Mouse (Mus musculus) lung, postnatal 4 days (tissue): ENCODE measurements at regions not wholly inside any gene's neighbourhood (a gene's known extent, or its start where the extent isn't known, plus 50 kb on each side); places are given as distances from the start of the nearest gene placed in this dataset.

ENCODE experiments used
- DNase-seq, 2 experiments: peaks; one replicate each; pipeline ENCODE4 v3.0.0; 2021

DNA sequence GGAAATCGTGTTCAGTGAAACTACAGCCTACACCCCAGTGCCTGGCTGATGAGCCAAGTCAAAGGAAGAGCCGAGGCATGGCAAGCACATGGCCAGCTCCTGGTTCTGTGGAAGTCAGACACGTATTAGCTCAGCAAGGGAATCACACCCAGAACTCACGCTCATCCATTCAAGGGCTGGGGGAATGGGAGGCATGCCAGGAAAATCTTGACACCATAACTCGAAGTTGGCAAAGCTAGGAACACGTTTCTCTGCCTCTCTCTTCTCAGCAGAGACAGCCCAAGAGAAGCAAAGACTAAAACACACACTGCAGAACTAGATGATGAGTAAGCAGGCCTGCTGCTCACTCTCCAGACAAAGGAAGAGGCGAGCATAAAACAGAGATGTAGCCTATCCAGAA lies 53.5 kb upstream of the Ypel5 start:
- no peak for DNase-seq

DNA sequence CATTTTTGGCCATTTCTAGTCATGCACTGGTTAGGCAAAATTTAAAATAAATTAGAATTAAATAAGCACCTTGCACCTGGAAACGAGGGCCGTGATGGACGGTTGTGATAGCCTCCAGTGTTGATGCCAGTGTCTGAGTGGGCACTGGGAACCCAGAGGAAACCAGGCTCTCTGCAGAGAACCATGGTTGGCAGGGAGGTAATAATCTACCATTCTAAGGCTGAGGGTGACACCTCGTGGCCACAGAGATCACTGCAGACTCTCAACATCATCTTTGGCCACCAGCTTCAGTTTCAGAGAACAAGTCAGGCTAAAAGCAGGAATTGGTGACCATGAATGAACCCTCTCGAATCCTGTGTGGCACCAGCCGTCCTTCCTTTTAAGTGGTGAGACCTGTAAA lies 54.5 kb upstream of the Ypel5 start:
- DNase-seq = peak; percentile 28 to 69

DNA sequence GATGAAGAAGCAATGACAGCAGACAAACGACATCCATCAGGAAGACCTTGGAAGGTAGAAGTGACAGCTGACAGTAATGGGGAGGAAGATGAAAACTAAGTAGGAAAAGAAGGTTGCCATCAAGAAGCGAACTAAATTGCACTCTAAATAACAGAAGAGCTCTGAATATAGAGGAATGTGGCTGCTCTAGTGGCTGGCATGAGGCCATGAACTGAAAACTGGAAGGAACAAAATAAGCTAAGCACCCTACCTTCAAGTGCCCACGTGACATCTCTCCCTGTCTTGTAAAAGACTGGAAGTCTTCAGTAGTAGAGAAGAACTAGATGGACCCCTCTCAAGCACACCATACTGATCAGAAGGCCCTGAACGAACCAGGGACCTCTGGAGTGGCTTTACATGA lies 68.0 kb upstream of the Ypel5 start:
- DNase-seq = peak in 1 of 2 experiments; percentile 7

DNA sequence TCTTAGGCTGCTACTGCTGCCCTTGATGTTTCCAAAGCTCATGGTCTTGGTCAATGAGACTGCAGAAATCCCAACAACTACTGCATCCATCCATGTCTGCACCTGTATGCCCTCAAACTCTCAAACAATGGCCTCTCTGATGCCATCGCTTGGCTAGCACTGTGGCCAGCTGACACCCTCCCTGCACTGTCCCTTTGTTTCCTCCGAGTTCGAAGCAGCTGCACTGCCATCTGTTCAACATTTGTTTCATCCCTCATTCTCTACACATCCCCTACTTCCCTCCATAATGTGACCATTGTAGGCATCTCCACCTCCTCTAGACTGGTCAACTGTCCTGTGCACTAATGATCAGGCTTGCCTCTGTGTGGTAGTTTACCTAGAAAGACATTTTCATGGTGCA lies 75.3 kb upstream of the Ypel5 start:
- DNase-seq = no peak

DNA sequence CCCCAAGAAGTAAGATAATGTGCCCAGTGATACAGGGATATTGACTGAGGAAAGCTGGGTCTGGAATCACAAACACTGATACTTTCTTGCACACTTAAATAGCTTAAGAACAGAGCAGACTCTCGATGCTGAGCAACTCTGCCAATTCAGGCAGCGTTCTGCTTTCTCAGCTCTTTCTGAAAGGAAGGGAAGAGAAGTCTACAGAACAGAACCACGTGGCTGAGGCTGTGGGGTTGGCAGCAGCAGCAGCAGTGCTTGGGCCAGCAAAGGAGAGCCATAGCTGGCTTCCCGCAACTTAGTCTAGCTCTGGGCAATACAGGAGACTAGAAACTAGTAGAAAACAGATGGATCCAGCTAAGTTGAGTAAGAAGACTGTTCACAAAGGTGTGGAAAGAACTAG lies 89.8 kb upstream of the Ypel5 start:
- DNase-seq = no peak

DNA sequence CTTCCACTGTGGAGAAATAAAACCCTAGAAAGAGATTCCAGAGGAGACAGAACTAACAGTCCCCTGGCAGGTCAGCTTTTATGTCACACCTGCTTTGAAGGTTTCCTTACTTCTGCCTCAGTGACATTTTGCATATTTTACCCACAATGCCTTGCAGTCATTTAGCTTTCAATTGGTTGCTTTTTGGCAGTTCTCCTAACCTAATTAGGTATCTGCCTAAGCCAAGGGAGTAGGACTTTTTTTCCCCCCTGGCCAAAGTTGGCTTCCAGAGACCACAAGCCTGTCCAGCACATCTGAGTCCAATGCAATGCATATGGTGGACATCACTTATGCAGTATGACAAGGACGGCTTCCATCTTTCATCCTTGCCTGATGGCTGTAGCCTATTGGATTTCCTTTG lies 103.2 kb upstream of the Ypel5 start:
- no peak for DNase-seq

DNA sequence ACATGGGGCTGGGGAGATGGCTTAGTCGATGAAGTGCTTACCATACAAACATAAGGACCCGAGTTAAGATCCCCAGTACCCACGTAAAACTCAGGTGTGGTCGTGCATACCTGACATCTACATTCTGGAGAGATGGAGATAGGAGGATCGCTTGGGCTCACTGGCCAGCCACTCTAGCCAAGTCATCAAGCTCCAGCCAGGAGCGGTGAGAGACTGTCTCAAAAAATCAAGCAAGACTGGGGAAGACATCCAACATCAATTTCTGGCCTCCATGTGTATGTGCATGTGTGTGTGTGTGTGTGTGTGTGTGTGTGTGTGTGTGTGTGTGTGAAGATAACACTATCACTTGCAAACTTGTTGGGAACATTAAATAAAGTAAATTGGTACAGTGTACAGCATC lies 104.6 kb upstream of the Ypel5 start:
- DNase-seq = no peak

DNA sequence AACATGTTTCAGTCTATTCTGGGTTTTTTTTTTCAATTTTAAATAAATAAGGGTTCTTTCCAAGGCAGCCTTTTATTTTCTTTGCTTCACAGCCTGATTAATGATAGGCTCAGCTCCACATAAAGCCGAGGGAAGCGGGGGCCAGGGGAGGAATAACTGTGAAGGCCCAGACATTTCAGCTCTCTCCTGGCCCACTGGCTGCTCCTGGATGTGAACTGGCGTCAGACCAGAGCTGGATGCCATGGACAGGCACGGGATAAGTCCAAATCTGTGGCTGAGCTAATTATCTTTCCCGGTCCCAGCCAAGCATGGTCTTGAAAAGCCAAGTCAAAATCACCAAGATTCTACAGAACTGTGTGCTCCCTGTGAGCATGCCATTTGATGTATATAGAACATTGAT lies 105.1 kb upstream of the Ypel5 start:
- DNase-seq = no peak

DNA sequence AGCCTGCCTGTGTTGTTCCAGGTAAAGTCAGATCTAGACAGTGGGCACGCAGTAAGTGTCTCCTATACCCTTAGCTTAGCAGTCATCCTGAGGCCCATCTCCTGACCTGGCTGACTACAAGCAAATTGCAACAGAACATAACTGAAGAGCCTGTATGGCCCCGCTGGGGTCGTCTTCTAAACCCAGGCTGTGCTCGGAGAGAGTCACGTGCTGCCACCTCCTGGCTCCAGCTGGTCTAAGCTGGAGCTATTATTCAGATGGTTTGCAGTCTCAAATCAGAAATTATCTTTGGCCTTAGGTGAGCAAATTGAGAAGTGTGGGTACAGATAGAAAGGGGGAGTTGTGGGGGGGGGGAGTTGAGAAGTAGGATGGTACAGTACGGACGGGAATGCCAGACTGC lies 115.5 kb upstream of the Ypel5 start:
- no peak for DNase-seq

DNA sequence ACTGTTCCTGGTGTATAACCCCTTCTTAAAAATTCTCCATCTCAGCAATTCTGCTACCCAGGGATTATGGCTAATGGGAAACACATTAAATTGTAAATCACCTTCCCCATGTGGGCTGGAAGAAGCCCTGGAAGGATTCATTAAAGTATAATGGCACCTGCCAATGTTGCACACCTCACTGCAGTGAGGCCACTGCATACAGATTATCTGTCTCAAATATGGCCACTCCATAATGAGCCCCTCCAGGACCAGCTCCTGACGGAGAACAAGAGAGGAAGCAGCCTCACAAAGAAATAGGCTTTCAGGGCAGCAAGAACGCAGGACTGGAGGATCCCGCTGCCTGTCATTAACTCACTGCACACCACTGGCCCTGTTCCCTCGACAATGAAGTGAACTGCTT lies 115.2 kb upstream of the Alk start:
- DNase-seq = no peak

DNA sequence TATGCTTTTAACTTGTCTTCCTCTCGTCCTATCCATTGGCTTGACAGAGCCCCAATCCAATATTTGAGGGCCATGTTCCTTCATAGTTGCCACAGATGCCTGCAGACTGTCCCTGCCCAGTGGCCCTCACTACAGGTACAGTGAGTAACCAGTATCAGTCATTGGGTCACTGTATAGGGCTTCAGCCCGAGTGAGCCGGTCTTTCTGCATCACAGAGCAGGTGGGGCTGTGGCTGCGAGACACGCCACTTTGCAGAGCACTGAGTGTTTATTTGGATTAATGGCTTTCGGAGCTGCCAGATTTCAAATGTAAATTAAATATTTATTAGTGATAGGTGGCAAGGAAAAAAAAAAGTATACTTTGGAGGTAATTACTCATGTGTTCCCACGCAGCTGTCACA lies 87.2 kb upstream of the Alk start:
- no peak for DNase-seq

DNA sequence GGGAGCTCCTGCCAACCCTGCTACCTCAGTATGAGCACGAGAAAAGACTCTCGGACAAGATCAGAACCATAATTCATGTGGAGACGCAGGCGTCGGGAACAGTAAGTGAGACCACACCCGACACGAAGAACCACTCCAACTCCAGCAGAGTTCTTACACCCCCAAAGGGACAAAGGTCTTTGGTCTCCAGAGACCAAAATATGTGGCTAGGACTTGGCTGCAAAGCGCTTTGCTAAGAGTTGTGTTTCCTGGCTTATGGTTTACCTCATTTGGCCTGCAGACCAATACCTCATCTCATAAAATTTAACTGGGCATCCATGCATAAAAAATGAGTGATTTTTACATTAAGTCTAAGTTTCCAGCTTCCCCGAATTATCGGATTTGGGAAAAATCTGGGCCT lies 85.2 kb upstream of the Alk start:
- DNase-seq = no peak

DNA sequence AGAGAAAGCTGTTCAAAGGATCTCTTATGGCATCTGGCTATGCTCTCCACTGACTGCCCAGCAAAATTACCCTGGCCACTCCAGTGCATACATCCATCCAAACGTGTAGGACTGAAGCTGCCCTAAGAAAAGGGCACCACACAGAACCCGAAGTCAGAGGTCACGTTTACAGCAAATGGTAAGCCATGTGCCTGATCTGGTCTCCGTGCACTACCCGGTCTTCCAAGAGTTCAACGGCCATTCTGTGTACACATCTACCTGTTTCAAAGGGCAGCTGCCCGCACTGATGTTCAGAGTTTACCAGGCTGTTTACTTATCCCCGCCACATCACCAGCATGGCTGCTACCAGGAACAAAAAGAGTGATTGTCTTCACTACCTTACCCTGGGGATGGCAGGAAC lies 84.4 kb upstream of the Alk start:
- no peak for DNase-seq

DNA sequence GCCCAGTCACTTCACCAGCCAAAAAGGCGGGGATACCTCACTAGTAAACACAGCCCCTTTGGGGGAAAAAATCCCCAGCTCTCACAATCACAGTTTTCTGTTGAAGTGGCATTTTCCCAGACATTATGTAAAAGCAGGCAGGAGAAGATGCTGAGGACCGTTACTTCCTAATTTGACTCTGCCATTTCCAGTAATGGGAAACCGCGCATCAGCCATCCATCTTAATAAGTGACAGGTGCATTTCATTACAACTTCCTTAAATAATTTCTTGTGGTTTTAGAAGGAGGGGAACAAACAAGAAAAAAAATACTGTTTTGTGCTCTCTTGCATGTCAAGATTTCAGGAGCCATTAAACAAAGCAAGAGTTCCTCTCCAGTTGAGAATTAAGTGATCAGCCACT lies 70.2 kb upstream of the Alk start:
- DNase-seq = no peak

DNA sequence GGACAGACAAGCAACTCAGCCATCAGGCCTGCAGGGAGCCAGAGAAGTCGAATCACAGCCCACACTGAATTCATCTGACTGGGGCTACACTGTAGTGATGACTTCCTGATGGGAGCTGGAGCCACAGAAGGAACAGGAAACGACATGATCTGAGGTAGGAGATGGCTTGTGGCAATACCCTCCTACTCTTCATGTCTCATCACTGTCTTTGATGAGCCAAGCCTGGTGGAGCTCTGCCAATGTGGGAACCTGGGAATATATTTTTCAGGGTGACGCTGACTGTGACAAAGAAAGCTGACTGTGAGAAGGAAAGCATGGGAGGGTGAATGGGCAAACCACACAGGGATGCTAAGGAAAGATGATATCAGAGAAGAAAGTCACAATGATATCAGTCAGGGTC lies 67.6 kb upstream of the Alk start:
- no peak for DNase-seq

DNA sequence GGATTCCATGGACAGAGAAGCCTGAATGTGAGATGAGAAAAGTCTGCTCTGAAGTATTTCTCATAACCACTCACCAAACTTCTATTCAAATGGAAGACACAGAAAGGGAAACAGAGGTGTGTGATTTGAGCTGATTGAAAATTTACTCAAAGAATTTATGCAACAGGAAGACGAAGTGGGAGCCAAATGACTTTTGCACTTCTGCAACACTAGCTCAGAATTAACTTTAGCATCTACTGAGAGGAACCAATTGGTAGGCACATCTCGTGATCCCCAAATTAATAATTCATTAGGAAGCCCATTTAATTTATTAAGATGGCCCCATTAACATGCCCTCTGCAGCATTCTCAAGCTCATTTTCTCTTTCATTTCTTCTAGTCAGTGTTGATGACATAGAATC lies 62.5 kb upstream of the Alk start:
- no peak for DNase-seq

DNA sequence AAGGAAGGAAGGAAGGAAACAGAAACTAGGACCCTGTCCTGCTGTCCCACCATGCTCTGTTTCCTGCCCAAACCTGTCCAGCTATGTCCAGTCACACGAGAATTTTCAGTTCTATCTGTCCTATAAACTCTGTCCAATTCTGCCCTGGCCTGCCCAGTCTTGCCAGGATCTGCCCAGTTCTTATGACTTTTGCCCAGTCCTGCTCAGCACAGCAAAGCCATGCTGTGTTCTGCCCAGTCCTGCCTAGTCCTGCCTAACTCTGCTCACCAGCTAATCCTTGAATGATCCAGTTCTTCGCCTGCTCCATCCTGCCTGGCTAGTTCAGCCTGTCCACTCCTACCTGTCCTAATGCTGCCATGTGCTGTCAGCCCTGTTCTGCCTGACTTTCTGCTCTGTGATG lies 57.3 kb upstream of the Alk start:
- no peak for DNase-seq

DNA sequence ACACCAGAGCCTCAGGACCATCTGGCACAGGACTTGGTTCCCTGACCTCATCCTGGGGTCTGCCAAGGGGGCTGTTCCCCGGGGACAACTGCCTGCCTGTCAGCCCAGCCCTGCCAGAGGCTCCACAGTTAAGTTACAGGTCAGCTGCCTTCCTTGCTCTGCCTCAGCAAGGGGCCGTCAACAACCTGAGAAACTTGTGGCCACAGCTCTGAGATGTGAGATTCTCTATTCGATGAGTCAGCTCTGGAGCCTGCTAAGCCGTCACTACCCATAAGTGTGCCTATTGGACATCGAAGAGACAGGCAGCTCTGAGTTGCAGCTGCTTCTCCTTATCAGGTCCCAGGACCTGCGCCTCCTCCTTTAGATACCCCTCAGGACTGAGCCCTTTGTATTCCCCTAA lies 54.3 kb upstream of the Alk start:
- no peak for DNase-seq

DNA sequence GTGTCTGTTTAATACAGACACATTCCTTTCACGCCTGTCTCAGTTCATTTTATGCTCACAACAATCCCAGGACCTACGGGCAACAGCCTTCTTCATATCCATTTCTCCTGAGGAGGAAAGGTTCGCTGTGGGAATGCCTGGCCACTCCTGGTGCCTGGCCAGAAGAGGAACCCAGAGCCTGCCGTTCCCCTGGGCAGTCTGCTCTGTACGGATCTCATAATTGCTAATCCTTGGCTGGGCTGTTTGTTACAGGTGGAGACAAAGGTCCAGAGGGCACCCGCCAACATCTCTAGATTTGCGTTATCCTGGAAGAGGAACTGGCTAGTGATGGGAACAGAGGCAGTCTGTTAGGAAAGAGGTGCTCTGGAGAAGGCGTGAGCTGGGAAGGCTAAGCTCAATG lies 53.4 kb upstream of the Alk start:
- no peak for DNase-seq
